Mouse (Mus musculus): ENCODE results near the gene Inpp5d.

DNA sequence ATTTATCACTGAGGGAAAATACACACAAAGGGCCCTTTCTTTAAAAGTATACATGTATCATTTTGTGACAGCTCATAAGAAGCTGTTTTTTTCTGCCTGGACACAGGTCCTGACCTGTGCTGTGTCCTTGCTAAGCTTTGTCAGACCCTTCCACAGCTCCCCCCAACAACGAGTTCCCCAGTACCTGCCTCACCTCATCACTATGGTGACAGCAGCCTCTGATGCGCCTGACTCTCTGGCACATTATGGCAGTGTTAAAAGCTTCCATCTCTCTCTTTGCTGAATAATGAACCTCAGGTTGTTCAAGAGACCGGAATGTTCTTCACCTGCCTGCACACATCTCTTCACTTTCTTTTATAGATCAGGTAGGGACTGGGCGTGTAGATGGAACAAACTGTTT, 51.4 kb downstream of the Inpp5d start:
- TF ChIP-seq POLR2A (IDR thresholded peaks at IDR 0.05; ENCODE audit: low read depth, low read length) = no peak
- TF ChIP-seq CTCF (IDR thresholded peaks at IDR 0.05; ENCODE audit: extremely low read depth, insufficient read depth, insufficient read length, insufficient replicate concordance) = no peak
